Mouse (Mus musculus) myocyte (in vitro differentiated cells): ENCODE results near the gene Gar1.

Source experiments
- CEBPB ChIP-seq: IDR thresholded peaks from 2 replicates; pipeline ENCODE4 v1.6.1; 2011; ENCODE audit warnings: mild to moderate bottlenecking, moderate library complexity; ENCODE audit not compliant: poor library complexity, insufficient read depth, severe bottlenecking
- MAX ChIP-seq: IDR thresholded peaks from one replicate; pipeline ENCODE4 v1.6.1; 2011; ENCODE audit warnings: low read depth, mild to moderate bottlenecking, control low read depth
- POLR2A ChIP-seq: IDR thresholded peaks from one replicate; pipeline ENCODE4 v1.6.1; 2011; ENCODE audit warnings: low read depth, mild to moderate bottlenecking, control low read depth, moderate library complexity; ENCODE audit not compliant: insufficient read length
- POLR2AphosphoS2 ChIP-seq: IDR thresholded peaks from one replicate; pipeline ENCODE4 v1.6.1; 2011; ENCODE audit warnings: low read depth, control low read depth; ENCODE audit not compliant: insufficient read length
- TCF12 ChIP-seq: IDR thresholded peaks from one replicate; pipeline ENCODE4 v1.6.1; 2011; ENCODE audit warnings: mild to moderate bottlenecking, control low read depth; ENCODE audit not compliant: poor library complexity, insufficient read depth, severe bottlenecking

DNA sequence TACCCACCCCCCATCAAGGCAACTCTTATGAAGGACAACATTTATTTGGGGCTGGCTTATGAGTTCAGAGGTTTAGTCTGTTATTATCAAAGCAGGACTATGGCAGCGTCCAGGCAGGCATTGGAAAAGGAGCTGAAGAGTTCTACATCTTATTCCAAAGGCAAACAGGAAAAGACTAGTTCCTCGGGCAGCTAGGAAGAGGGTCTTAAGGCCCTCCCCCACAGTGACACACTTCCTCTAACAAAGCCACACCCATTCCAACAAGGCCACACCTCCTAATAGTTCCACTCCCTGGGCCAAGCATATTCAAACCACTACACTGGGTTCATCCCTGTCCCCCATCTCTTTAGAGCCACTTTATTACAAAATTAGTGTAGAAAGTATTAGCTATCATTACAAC is 31.4 kb upstream of the Gar1 start:
- TF ChIP-seq CEBPB (no peak), POLR2A (no peak), POLR2AphosphoS2 (no peak), TCF12 (no peak), MAX (no peak)
